Mouse (Mus musculus) heart, embryonic 14.5 days (tissue): Measurements from ENCODE around the gene Rsrp1. TPM values are rescaled to one million over a fixed set of nuclear protein-coding genes. Genes with fewer than 3 reads are reported as not detected.

ENCODE experiments used
- ATAC-seq: fragments of 200-750 bp; cut with Nextera tagmentation; 2 replicates; pipeline ENCODE4 v1.8.0; 2017; ENCODE audit warnings: low read depth, moderate TSS enrichment; ENCODE audit not compliant: insufficient number of reproducible peaks, insufficient read depth, low FRiP score
- H3K27ac ChIP-seq, 2 experiments: fragments of 200-500 bp in 1 of 2; fragments of 300-500 bp in 1 of 2; sonication (generic) in 1 of 2; replicated peaks in 1 of 2; 2 replicates each; pipeline ENCODE4 v1.5.1; 2012 to 2014; ENCODE audit warnings: low read depth in 2 of 2, low read length in 2 of 2, control low read depth in 1 of 2, mild to moderate bottlenecking in 1 of 2, mixed read lengths in 1 of 2; ENCODE audit not compliant: control insufficient read depth in 1 of 2, insufficient read depth in 1 of 2
- H3K27me3 ChIP-seq: fragments of 300-500 bp; sonication (generic); 2 replicates; pipeline ENCODE4 v1.6.1; 2014; ENCODE audit warnings: mild to moderate bottlenecking, low read length, control low read depth; ENCODE audit not compliant: control insufficient read depth, insufficient read depth
- H3K36me3 ChIP-seq: fragments of 300-500 bp; sonication (generic); 2 replicates; pipeline ENCODE4 v1.6.1; 2014; ENCODE audit warnings: mild to moderate bottlenecking, control low read depth, low read length, mixed read lengths; ENCODE audit not compliant: control insufficient read depth, insufficient read depth
- H3K4me1 ChIP-seq, 2 experiments: fragments of 200-500 bp in 1 of 2; fragments of 300-500 bp in 1 of 2; sonication (generic) in 1 of 2; 2 replicates each; pipeline ENCODE4 v1.6.1; 2012 to 2014; ENCODE audit warnings: low read length in 2 of 2, control low read depth in 1 of 2, mixed read lengths in 1 of 2; ENCODE audit not compliant: control insufficient read depth in 2 of 2, insufficient read depth in 2 of 2
- H3K4me2 ChIP-seq: fragments of 300-500 bp; sonication (generic); 2 replicates; pipeline ENCODE4 v1.6.1; 2014; ENCODE audit warnings: mild to moderate bottlenecking, low read length
- H3K4me3 ChIP-seq, 2 experiments: fragments of 200-500 bp in 1 of 2; fragments of 300-500 bp in 1 of 2; sonication (generic) in 1 of 2; 2 replicates each; pipeline ENCODE4 v1.5.1; 2012 to 2014; ENCODE audit warnings: low read length in 2 of 2, mild to moderate bottlenecking in 2 of 2, control low read depth in 1 of 2, low read depth in 1 of 2, moderate library complexity in 1 of 2; ENCODE audit not compliant: control insufficient read depth in 1 of 2, insufficient read depth in 1 of 2
- H3K9ac ChIP-seq: fragments of 300-500 bp; sonication (generic); 2 replicates; pipeline ENCODE4 v1.6.1; 2014; ENCODE audit warnings: mild to moderate bottlenecking, low read length
- H3K9me3 ChIP-seq: fragments of 300-500 bp; sonication (generic); 2 replicates; pipeline ENCODE4 v1.6.1; 2016; ENCODE audit warnings: low read length, control low read depth; ENCODE audit not compliant: control insufficient read depth
- WGBS: fragments of 180-500 bp; shearing (Covaris S2); extraction: QIAGEN DNeasy Blood & Tissue Kit; methylation state at CpG from one replicate; pipeline ENCODE4 v1.1.7; 2014; 5-methylcytosine and 5-hydroxymethylcytosine counted together
- polyA plus RNA-seq: library from polyadenylated mRNA; unstranded; fragments of >200 nt; fragmentation: Nextera tagmentation; extraction: Ambion mirVana; gene quantifications from 2 replicates; pipeline ENCODE4 v1.2.1, GENCODE M21; 2014

Rsrp1 gene
- polyA plus RNA-seq, 1 experiment from 2014 or later: 341 TPM

DNA sequence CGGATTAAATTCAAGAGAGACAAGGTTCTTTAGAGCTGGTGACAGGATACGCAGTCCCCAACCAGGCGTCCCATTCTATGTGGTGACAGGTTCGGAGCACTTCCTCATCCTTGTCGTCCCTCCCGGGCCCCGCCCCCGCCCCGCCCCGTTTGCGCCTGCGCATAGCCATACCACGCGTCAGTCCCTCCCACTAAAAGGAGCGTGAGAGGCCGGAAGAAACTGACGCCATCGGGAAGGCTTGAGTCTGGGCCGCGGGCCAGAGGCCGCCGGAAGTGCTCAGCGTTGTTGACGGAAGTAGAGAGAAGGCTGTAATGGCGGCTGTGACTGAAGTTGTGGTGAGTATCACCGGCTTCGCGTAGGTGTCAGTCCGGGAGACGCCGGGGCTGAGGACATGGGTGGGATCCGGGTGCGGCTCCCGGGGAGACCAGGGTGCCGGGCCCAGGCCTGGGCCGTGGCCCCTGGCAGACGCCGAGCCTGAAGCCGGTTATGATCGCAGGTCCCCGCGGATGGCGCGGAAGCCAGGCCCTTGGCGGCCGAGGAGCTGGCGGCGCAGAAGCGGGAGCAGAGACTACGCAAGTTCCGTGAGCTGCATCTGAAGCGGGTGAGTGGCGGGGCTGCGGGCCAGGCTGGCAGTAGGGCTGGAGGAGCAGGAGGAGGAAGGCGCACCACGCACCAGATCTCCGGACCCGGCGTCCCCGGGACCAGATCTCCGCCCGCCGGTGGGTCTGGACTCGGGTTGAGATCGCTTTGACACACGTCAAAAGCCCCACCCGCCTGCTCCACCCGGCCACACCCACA, 7.5 kb downstream of the Rsrp1 start, which contains the start of gene Syf2:
Gene Syf2, plus strand, starts transcription at position 215 of the 798 bp plus-strand sequence.
- peaks cover 67% of the 10 kb centered on the region for H3K36me3 ChIP-seq

DNA sequence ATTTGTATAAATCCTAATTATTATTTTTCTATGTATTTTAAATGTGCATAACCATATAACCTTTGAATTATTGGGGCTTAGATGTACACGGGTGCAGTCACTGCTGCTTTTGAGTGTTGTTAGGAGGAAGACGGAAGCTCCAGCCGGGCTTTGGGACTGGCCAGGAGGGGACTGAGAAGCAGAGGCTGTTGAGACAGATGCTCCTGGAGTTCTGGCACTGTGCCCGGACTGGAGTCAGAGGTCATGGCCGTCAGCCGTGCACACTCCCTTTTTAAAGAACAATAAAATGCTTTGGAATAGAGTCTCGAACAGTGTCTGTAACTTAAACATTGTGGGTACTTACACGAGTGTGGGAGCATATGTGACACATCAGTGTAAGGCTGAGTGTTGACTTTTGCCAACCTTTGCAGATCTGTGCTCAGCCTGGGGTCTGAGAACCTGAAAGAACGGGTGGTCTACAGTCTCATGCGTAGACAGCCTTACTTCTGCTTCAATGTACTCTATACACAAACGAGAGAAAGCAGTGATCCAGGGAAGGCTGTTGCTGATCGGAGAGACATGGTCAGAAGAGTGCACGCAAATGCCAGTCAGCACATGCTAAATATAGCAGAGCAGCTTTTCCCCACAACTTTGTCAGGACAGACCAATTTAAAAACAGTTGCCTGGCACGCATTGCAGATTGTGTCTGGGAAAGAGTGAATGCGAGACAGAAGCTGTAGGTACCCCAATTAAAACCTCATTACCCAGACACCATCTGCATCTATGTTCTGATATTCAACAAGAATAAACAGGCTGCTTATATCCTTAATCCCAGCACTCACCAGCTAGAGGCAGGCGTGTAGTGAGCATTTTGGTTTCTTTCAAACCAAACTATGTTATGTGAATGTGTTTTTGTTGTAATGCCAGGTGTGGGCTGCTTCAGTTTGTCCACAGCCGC, 14.1 kb downstream of the Rsrp1 start:
- no peak overlapping the region for H3K4me3 ChIP-seq

More for the DNA sequence above, 7.5 kb downstream of the Rsrp1 start, which contains the start of gene Syf2:
- H3K9me3 ChIP-seq: no peaks in the 10 kb centered on the region
- H3K4me1 ChIP-seq: peaks cover 0 to 16% of the 10 kb centered on the region in 2 experiments; a peak in 3 of 4 replicates
- H3K4me2 ChIP-seq: peak within 1 kb of the TSS; percentile 83
- peak; percentile 90 for ATAC-seq
- H3K4me3 ChIP-seq: peak within 1 kb of the TSS; percentile 81 to 93
- H3K27ac ChIP-seq: peak within 1 kb of the TSS; percentile 65 to 72
- peak within 1 kb of the TSS; percentile 83 for H3K9ac ChIP-seq
- H3K27me3 ChIP-seq: no peaks in the 10 kb centered on the region
- WGBS: under 1% methylated on average over 68 of the region's 68 CpGs

DNA sequence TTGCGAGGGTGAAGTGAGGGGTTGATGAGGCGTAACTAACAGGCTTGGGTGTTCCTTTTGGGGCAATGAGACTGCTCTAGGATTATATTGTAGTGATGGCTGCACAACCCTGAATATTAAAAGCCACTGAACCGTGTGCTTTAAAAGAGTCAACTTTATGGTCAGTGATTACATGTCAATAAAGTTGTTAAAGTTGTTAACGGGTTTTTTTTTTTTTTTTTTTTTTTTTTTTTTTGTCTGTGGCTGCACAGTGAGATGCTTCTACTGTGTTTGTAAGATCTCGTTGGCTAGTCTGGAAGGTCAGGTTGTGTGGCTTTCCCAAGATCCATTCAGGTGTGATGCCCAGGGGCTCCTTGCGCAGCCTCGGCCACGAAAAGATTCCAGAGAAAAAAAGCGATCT, 16.5 kb downstream of the Rsrp1 start:
- no peak overlapping the region for H3K9ac ChIP-seq
- peaks cover 24% of the 10 kb centered on the region for H3K36me3 ChIP-seq
- no peaks in the 10 kb centered on the region for H3K9me3 ChIP-seq
- no peak overlapping the region for H3K4me3 ChIP-seq
- H3K4me1 ChIP-seq: peaks cover 10 to 24% of the 10 kb centered on the region in 2 experiments
- H3K4me2 ChIP-seq: peak overlapping the region; percentile 32; the same call in 1 of the 2 replicates
- peaks cover 11% of the 10 kb centered on the region for H3K27me3 ChIP-seq
- H3K27ac ChIP-seq: no peak overlapping the region
- ATAC-seq: no peak
- 68% methylated on average over 9 of the region's 9 CpGs for WGBS

More for the DNA sequence above, 14.1 kb downstream of the Rsrp1 start:
- H3K4me2 ChIP-seq: peak overlapping the region; percentile 46
- no peaks in the 10 kb centered on the region for H3K9me3 ChIP-seq
- peak overlapping the region; percentile 87 to 90 for H3K27ac ChIP-seq
- peak overlapping the region; percentile 45; the same call in 1 of the 2 replicates for H3K9ac ChIP-seq
- peaks cover 48% of the 10 kb centered on the region for H3K36me3 ChIP-seq
- peak; percentile 45 for ATAC-seq
- peaks cover 10 to 19% of the 10 kb centered on the region in 2 experiments for H3K4me1 ChIP-seq
- peaks cover under 1% of the 10 kb centered on the region; the same call in 1 of the 2 replicates for H3K27me3 ChIP-seq
- 25% methylated on average over 17 of the region's 17 CpGs for WGBS

DNA sequence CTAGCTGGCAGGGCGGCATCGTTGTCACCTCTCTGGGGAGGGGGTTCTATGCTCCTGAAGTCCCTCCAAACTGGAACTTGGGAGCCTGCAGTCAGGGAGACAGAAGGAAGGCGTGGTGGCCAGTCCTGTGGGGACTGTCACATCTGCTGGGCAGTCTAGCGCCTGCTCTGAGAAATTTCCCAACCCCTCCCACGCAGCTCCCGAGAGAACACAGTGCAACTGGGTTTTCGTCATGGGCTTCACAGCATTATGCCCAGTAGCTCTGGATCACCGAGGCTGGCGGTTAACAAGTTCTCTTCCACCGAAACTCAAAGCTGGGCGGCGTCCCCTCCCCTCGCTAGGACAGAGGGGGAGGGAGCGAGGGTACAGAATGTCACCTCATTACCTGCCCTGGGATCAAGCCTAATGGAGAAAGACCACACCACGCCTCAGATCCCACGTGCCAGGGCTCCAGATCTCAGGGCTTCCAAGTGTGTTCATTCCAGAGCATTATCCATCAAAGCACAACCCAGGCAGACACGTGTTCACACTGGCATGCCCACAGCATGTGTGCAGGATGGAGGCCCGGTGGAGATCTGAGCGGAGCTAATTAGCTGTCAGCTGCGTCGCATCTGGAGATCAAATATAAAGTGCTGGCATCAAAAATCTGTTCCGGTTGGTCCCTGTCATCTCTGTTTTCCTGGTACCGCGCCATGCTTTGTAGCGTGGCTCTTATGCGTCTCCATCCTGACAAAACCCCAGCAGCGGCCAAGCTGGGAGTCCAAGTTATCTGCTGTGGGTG, 20.6 kb downstream of the Rsrp1 start:
- WGBS: 42% methylated on average over 27 of the region's 27 CpGs

DNA sequence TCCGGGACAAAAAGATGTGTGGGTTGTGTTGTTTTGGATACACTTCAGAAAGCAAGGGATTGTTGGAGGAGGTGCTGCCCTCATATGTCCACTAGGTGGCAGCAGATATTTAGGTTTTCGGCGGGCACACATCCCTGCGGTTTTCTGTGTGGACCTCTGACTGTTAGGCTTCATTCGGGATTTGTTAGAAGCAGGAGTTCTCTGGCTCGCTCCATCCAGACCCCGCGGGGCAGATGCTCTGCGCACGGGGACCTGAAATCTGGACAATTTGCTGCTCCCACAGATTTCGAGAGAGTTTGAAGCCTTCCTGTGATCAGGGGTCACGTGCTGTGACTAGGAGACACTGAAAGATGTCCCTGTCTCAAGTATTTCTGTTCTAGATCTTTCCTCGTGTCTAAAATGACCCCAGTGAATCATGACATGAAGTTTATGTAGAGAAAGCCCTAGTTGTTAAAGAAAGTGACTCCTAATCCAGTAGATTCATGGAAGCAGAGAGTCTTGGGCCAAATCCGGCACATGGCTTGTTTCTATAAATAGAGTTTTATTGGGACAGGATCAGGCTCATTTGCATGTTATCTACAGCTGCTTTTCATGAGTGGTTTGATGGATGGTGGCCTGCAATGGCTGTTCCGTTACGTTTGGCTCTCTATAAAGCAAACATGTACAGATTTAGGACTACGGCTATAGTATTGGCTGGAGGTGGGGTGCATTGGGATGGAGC, 22.8 kb downstream of the Rsrp1 start:
- H3K9ac ChIP-seq: peak overlapping the region; percentile 42; the same call in 1 of the 2 replicates
- WGBS: 5% methylated on average over 17 of the region's 17 CpGs

More for the DNA sequence above, 20.6 kb downstream of the Rsrp1 start:
- peaks cover 2 to 13% of the 10 kb centered on the region in 2 experiments; a peak in 3 of 4 replicates for H3K4me1 ChIP-seq
- H3K36me3 ChIP-seq: no peaks in the 10 kb centered on the region
- no peak overlapping the region for H3K4me2 ChIP-seq
- peaks cover 11% of the 10 kb centered on the region for H3K27me3 ChIP-seq
- no peak overlapping the region for H3K9ac ChIP-seq
- H3K4me3 ChIP-seq: no peak overlapping the region
- H3K27ac ChIP-seq: no peak overlapping the region
- no peak for ATAC-seq
- H3K9me3 ChIP-seq: no peaks in the 10 kb centered on the region

DNA sequence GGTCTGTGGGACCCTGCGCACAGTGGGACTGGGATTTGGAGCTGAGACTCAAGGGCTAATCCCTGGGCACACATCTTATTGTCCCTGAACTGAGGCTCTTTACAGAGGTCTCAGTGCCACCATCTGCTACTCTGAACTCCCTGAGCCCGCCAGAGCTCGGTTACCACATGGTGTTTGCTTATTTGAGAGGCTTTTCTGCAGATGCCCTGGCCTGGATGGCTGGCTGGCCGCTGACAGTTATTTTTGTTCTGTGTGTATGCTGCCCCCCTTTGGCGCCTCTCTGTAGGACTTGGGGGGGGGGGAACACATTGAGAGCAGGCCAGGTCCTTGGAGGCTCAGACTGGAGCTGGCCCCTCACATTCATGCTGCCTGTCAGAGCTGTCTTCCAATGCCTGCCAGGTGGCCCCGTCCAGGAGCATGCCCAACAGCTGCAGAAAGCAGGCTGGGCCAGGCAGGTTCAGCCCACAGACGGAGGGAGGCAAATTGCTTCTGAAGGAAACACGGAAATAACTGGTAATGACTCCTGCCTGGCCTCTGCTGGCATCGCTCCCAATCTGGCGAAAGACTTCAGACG, 27.2 kb downstream of the Rsrp1 start:
- Histone ChIP-seq H3K4me3 (no peak overlapping the region), H3K9ac (peak overlapping the region; percentile 27; the same call in 1 of the 2 replicates), H3K27me3 (peaks cover 11% of the 10 kb centered on the region), H3K4me2 (no peak overlapping the region), H3K36me3 (no peaks in the 10 kb centered on the region), H3K27ac (peak overlapping the region; percentile 81 to 87), H3K4me1 (peaks cover 6 to 14% of the 10 kb centered on the region in 2 experiments), H3K9me3 (no peaks in the 10 kb centered on the region)
- WGBS: 11% methylated on average over 11 of the region's 11 CpGs
- ATAC-seq: peak; percentile 91

More for the DNA sequence above, 22.8 kb downstream of the Rsrp1 start:
- Histone ChIP-seq H3K4me1 (peaks cover 6 to 19% of the 10 kb centered on the region in 2 experiments), H3K27me3 (peaks cover 11% of the 10 kb centered on the region), H3K36me3 (no peaks in the 10 kb centered on the region), H3K9me3 (no peaks in the 10 kb centered on the region), H3K27ac (no peak overlapping the region), H3K4me2 (peak overlapping the region; percentile 63), H3K4me3 (peak overlapping the region; percentile 23 to 24; a peak in 2 of 4 replicates)
- ATAC-seq: no peak
